Mouse (Mus musculus): Measurements from ENCODE around the gene Trio. TPM values are rescaled to one million over a fixed set of nuclear protein-coding genes. Genes with fewer than 3 reads are reported as not detected.

Gene Trio
- polyA plus RNA-seq, 1 experiment from 2014 or later: 53.9 TPM

- Histone ChIP-seq H3K4me2 (replicated peaks) (peak overlapping the region; percentile 58), H3K4me3 (replicated peaks; ENCODE audit: low read length) (peak overlapping the region; percentile 95), H3K27me3 (ENCODE audit: control insufficient read depth, insufficient read depth, low read length) (no peaks in the 10 kb centered on the region), H3K27ac (peak overlapping the region; percentile 99), H3K9me3 (ENCODE audit: control insufficient read depth, low read length) (no peaks in the 10 kb centered on the region), H3K4me1 (replicated peaks; ENCODE audit: control insufficient read depth, insufficient read depth, low read length) (peaks cover 49% of the 10 kb centered on the region), H3K9ac (peak overlapping the region; percentile 99), H3K36me3 (replicated peaks; ENCODE audit: control insufficient read depth, insufficient read depth) (no peaks in the 10 kb centered on the region)
- WGBS: 0% methylated on average over 53 of the region's 54 CpGs
- ATAC-seq (ENCODE audit: low FRiP score): peak; percentile 17
- DNase-seq (ENCODE audit: low spot score): peak; percentile 40
Observed at GRCm38 (mm10) chr15:28024965-28025338, 696 bp downstream of the Trio start.

- H3K27me3 ChIP-seq (ENCODE audit: control insufficient read depth, insufficient read depth, low read length): no peaks in the 10 kb centered on the region
- H3K4me2 ChIP-seq (replicated peaks): peak overlapping the region; percentile 58
- no peaks in the 10 kb centered on the region for H3K36me3 ChIP-seq (replicated peaks; ENCODE audit: control insufficient read depth, insufficient read depth)
- peak overlapping the region; percentile 99 for H3K9ac ChIP-seq
- peak; percentile 31 for ATAC-seq (ENCODE audit: low FRiP score)
- peaks cover 55% of the 10 kb centered on the region for H3K4me1 ChIP-seq (replicated peaks; ENCODE audit: control insufficient read depth, insufficient read depth, low read length)
- WGBS: under 1% methylated on average over 81 of the region's 81 CpGs
- H3K27ac ChIP-seq: peak overlapping the region; percentile 99
- DNase-seq (ENCODE audit: low spot score): peak; percentile 56
- no peaks in the 10 kb centered on the region for H3K9me3 ChIP-seq (ENCODE audit: control insufficient read depth, low read length)
- peak overlapping the region; percentile 95 for H3K4me3 ChIP-seq (replicated peaks; ENCODE audit: low read length)
Observed at GRCm38 (mm10) chr15:28024031-28024964, 1.4 kb downstream of the Trio start.

GRCm38 (mm10) chr15:28021591-28022209 is 3.9 kb downstream of the Trio start:
- Histone ChIP-seq H3K27me3 (ENCODE audit: control insufficient read depth, insufficient read depth, low read length) (no peaks in the 10 kb centered on the region), H3K4me1 (replicated peaks; ENCODE audit: control insufficient read depth, insufficient read depth, low read length) (peaks cover 54% of the 10 kb centered on the region), H3K9ac (peak overlapping the region; percentile 37), H3K4me3 (replicated peaks; ENCODE audit: low read length) (peak overlapping the region; percentile 6), H3K27ac (no peak overlapping the region), H3K36me3 (replicated peaks; ENCODE audit: control insufficient read depth, insufficient read depth) (no peaks in the 10 kb centered on the region), H3K4me2 (replicated peaks) (peak overlapping the region; percentile 58), H3K9me3 (ENCODE audit: control insufficient read depth, low read length) (no peaks in the 10 kb centered on the region)
- WGBS: 7% methylated on average over 15 of the region's 15 CpGs
- DNase-seq (ENCODE audit: low spot score): no peak
- no peak for ATAC-seq (ENCODE audit: low FRiP score)

GRCm38 (mm10) chr15:28019393-28020070 is 6.1 kb downstream of the Trio start:
- Histone ChIP-seq H3K4me1 (replicated peaks; ENCODE audit: control insufficient read depth, insufficient read depth, low read length) (peaks cover 48% of the 10 kb centered on the region), H3K9ac (no peak overlapping the region), H3K36me3 (replicated peaks; ENCODE audit: control insufficient read depth, insufficient read depth) (no peaks in the 10 kb centered on the region), H3K27ac (no peak overlapping the region), H3K4me3 (replicated peaks; ENCODE audit: low read length) (no peak overlapping the region), H3K4me2 (replicated peaks) (no peak overlapping the region), H3K9me3 (ENCODE audit: control insufficient read depth, low read length) (no peaks in the 10 kb centered on the region), H3K27me3 (ENCODE audit: control insufficient read depth, insufficient read depth, low read length) (no peaks in the 10 kb centered on the region)
- ATAC-seq (ENCODE audit: low FRiP score): no peak
- 68% methylated on average over 7 of the region's 7 CpGs for WGBS
- DNase-seq (ENCODE audit: low spot score): no peak

- H3K4me3 ChIP-seq (replicated peaks; ENCODE audit: low read length): no peak overlapping the region
- H3K4me1 ChIP-seq (replicated peaks; ENCODE audit: control insufficient read depth, insufficient read depth, low read length): peaks cover 40% of the 10 kb centered on the region
- ATAC-seq (ENCODE audit: low FRiP score): no peak
Observed at GRCm38 (mm10) chr15:28007516-28007915, 18.1 kb downstream of the Trio start.

GRCm38 (mm10) chr15:28004192-28004767 is 21.4 kb downstream of the Trio start:
- 48% methylated on average over 5 of the region's 5 CpGs for WGBS
- no peak for DNase-seq (ENCODE audit: low spot score)
- ATAC-seq (ENCODE audit: low FRiP score): no peak
- Histone ChIP-seq H3K27me3 (ENCODE audit: control insufficient read depth, insufficient read depth, low read length) (no peaks in the 10 kb centered on the region), H3K9ac (no peak overlapping the region), H3K4me2 (replicated peaks) (no peak overlapping the region), H3K9me3 (ENCODE audit: control insufficient read depth, low read length) (no peaks in the 10 kb centered on the region), H3K36me3 (replicated peaks; ENCODE audit: control insufficient read depth, insufficient read depth) (no peaks in the 10 kb centered on the region), H3K27ac (no peak overlapping the region), H3K4me1 (replicated peaks; ENCODE audit: control insufficient read depth, insufficient read depth, low read length) (peaks cover 53% of the 10 kb centered on the region), H3K4me3 (replicated peaks; ENCODE audit: low read length) (no peak overlapping the region)

More at GRCm38 (mm10) chr15:28007516-28007915, 18.1 kb downstream of the Trio start:
- DNase-seq (ENCODE audit: low spot score): no peak
- H3K27me3 ChIP-seq (ENCODE audit: control insufficient read depth, insufficient read depth, low read length): no peaks in the 10 kb centered on the region
- no peak overlapping the region for H3K9ac ChIP-seq
- H3K36me3 ChIP-seq (replicated peaks; ENCODE audit: control insufficient read depth, insufficient read depth): no peaks in the 10 kb centered on the region
- no peak overlapping the region for H3K4me2 ChIP-seq (replicated peaks)
- H3K9me3 ChIP-seq (ENCODE audit: control insufficient read depth, low read length): no peaks in the 10 kb centered on the region
- 56% methylated on average over 3 of the region's 3 CpGs for WGBS
- H3K27ac ChIP-seq: no peak overlapping the region

- 24% methylated on average over 3 of the region's 3 CpGs for WGBS
- H3K4me3 ChIP-seq (replicated peaks; ENCODE audit: low read length): no peak overlapping the region
- H3K36me3 ChIP-seq (replicated peaks; ENCODE audit: control insufficient read depth, insufficient read depth): no peaks in the 10 kb centered on the region
- no peak overlapping the region for H3K9ac ChIP-seq
- H3K4me1 ChIP-seq (replicated peaks; ENCODE audit: control insufficient read depth, insufficient read depth, low read length): peaks cover 63% of the 10 kb centered on the region
- ATAC-seq (ENCODE audit: low FRiP score) (no peak), DNase-seq (ENCODE audit: low spot score) (no peak)
- H3K4me2 ChIP-seq (replicated peaks): no peak overlapping the region
- no peaks in the 10 kb centered on the region for H3K9me3 ChIP-seq (ENCODE audit: control insufficient read depth, low read length)
- H3K27ac ChIP-seq: no peak overlapping the region
- H3K27me3 ChIP-seq (ENCODE audit: control insufficient read depth, insufficient read depth, low read length): no peaks in the 10 kb centered on the region
Observed at GRCm38 (mm10) chr15:28002515-28002914, 23.1 kb downstream of the Trio start.

GRCm38 (mm10) chr15:28001299-28001698 is 24.3 kb downstream of the Trio start:
- DNase-seq (ENCODE audit: low spot score): no peak
- Histone ChIP-seq H3K4me2 (replicated peaks) (no peak overlapping the region), H3K27ac (no peak overlapping the region), H3K4me3 (replicated peaks; ENCODE audit: low read length) (no peak overlapping the region), H3K27me3 (ENCODE audit: control insufficient read depth, insufficient read depth, low read length) (no peaks in the 10 kb centered on the region), H3K9ac (no peak overlapping the region), H3K9me3 (ENCODE audit: control insufficient read depth, low read length) (no peaks in the 10 kb centered on the region), H3K36me3 (replicated peaks; ENCODE audit: control insufficient read depth, insufficient read depth) (no peaks in the 10 kb centered on the region), H3K4me1 (replicated peaks; ENCODE audit: control insufficient read depth, insufficient read depth, low read length) (peaks cover 69% of the 10 kb centered on the region)
- 56% methylated on average over 4 of the region's 4 CpGs for WGBS
- no peak for ATAC-seq (ENCODE audit: low FRiP score)
